Mouse (Mus musculus) ES-Bruce4 (cell line): ENCODE data around the gene Osbpl6. TPM values are rescaled to one million over a fixed set of nuclear protein-coding genes. Genes with fewer than 3 reads are reported as not detected.

Source experiments
- H3K27ac ChIP-seq: 2 replicates; pipeline ENCODE4 v1.5.1; 2012; ENCODE audit warnings: low read length, inconsistent platforms; ENCODE audit not compliant: insufficient read depth
- H3K27me3 ChIP-seq: 2 replicates; pipeline ENCODE4 v1.6.1; 2012; ENCODE audit warnings: mild to moderate bottlenecking, low read length, inconsistent platforms; ENCODE audit not compliant: control insufficient read depth, poor library complexity, insufficient read depth, severe bottlenecking
- H3K36me3 ChIP-seq: 2 replicates; pipeline ENCODE4 v1.6.1; 2012; ENCODE audit warnings: inconsistent platforms, mild to moderate bottlenecking, low read length, moderate library complexity; ENCODE audit not compliant: control insufficient read depth, poor library complexity, insufficient read depth, severe bottlenecking
- H3K4me1 ChIP-seq: one replicate; pipeline ENCODE4 v1.8.1; 2011; ENCODE audit warnings: low read length; ENCODE audit not compliant: control insufficient read depth, insufficient read depth
- H3K4me3 ChIP-seq: 2 replicates; pipeline ENCODE4 v1.5.1; 2011; ENCODE audit warnings: low read depth, mild to moderate bottlenecking, low read length
- H3K9ac ChIP-seq: 2 replicates; pipeline ENCODE4 v1.6.1; 2012; ENCODE audit warnings: low read depth, mild to moderate bottlenecking, inconsistent platforms; ENCODE audit not compliant: poor library complexity, severe bottlenecking
- H3K9me3 ChIP-seq: replicated peaks from 2 replicates; pipeline ENCODE4 v1.6.1; 2012; ENCODE audit warnings: mild to moderate bottlenecking, low read length, inconsistent platforms; ENCODE audit not compliant: control insufficient read depth, poor library complexity, insufficient read depth, severe bottlenecking
- CTCF ChIP-seq: IDR thresholded peaks from one replicate; pipeline ENCODE4 v1.8.1; 2011; ENCODE audit warnings: low read depth, low read length
- EP300 ChIP-seq: IDR thresholded peaks from 2 replicates; pipeline ENCODE4 v1.6.1; 2011; ENCODE audit warnings: low read depth, low read length; ENCODE audit not compliant: insufficient read depth
- POLR2A ChIP-seq: IDR thresholded peaks from one replicate; pipeline ENCODE4 v1.8.1; 2011; ENCODE audit warnings: low read length; ENCODE audit not compliant: insufficient read depth
- polyA plus RNA-seq: library from polyadenylated mRNA; stranded (reverse); fragments of >200 nt; gene quantifications from 2 replicates; pipeline ENCODE4 v1.2.4, GENCODE M21; 2011; ENCODE audit warnings: low read depth; ENCODE audit not compliant: missing spikeins, insufficient read depth, insufficient read length

Osbpl6 gene
- polyA plus RNA-seq, 1 experiment: 6.6 TPM

DNA sequence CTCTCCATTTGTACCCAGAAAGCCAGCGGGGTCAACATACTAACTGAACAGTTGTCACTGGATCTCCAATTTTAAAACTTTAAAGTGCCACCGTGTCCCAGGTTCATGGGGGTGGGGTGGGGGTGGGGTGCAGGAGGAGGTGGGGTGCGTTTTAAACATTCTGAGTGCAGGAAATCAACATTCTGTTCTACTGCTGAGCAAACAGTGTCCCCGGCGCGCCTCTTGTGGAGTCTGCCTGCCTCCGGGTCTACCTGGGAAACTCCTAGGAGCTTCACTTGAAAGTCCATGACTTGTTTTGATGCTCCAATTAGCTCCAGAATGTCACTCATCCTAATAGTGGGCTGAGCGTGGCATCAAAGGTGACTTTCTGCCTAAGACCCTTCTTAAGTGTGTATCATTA is 139.2 kb downstream of the Osbpl6 start:
- Histone ChIP-seq H3K9me3 (no peaks in the 10 kb centered on the region), H3K4me1 (no peaks in the 10 kb centered on the region), H3K27ac (no peak overlapping the region), H3K4me3 (no peak overlapping the region), H3K9ac (no peak overlapping the region), H3K27me3 (no peaks in the 10 kb centered on the region), H3K36me3 (no peaks in the 10 kb centered on the region)
- TF ChIP-seq EP300: no peak
- TF ChIP-seq CTCF: no peak
- TF ChIP-seq POLR2A: no peak

DNA sequence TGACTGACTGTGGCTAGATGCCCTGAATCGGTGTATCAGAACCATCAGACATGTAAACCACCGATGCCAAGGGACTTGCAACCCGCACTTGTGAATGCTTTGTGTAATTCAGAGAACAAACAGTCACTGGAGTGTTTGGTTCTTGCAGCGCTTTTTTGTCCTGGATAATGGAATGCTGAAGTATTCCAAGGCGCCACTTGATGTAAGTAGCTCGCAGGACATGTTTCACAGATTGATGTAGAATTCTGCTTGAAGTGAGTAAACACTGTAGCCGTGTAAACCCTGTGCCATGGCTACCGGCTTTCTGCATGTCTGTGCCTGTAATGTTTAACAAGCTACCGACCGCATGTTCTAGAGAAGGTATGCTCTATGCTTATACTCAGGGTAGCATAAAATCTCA is 141.9 kb downstream of the Osbpl6 start:
- Histone ChIP-seq H3K9ac (no peak overlapping the region), H3K9me3 (no peaks in the 10 kb centered on the region), H3K4me1 (no peaks in the 10 kb centered on the region), H3K4me3 (no peak overlapping the region), H3K36me3 (no peaks in the 10 kb centered on the region), H3K27me3 (no peaks in the 10 kb centered on the region), H3K27ac (no peak overlapping the region)
- TF ChIP-seq EP300: no peak
- TF ChIP-seq POLR2A: no peak
- no peak for TF ChIP-seq CTCF

DNA sequence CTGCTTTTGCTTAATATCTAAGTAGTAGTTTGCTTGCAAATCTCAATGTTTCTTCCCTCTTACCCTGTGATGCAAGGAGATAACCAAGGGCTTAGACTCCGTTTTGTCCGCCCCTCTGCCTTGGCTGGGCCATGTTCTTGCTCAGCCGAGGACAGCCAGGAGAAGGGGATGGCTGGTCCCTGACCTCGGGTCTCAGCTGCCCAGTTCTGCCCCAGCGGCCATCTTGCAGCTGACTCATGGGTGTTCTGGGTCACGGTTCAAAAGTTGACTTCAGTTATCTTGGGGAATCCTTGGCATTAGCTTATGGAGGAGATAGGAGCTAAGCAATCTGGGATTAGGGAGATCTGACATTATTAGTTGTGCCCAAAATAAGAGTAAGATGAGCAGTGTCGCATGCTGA is 142.5 kb downstream of the Osbpl6 start:
- Histone ChIP-seq H3K27ac (no peak overlapping the region), H3K9ac (no peak overlapping the region), H3K4me3 (no peak overlapping the region), H3K36me3 (no peaks in the 10 kb centered on the region), H3K4me1 (no peaks in the 10 kb centered on the region), H3K27me3 (no peaks in the 10 kb centered on the region), H3K9me3 (no peaks in the 10 kb centered on the region)
- TF ChIP-seq EP300 (no peak), CTCF (no peak), POLR2A (no peak)

DNA sequence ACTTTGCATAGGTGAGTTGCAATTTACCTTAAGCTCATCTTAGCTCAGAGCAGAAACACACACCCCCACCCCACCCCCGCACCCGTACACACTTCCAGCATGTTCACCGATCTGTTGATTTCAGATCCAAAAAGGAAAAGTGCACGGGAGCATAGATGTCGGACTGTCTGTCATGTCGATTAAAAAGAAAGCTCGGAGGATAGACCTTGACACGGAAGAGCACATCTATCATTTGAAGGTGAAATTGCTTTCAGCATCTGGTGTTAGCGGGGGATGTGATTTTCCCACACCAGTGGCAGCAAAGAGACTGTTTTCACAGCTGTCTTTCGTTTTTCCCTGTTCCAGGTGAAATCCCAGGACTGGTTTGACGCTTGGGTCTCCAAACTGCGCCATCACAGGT is 143.0 kb downstream of the Osbpl6 start:
- H3K4me3 ChIP-seq: no peak overlapping the region
- H3K4me1 ChIP-seq: no peaks in the 10 kb centered on the region
- H3K9me3 ChIP-seq: no peaks in the 10 kb centered on the region
- no peak overlapping the region for H3K27ac ChIP-seq
- H3K27me3 ChIP-seq: no peaks in the 10 kb centered on the region
- H3K36me3 ChIP-seq: no peaks in the 10 kb centered on the region
- no peak for TF ChIP-seq EP300
- no peak for TF ChIP-seq CTCF
- no peak for TF ChIP-seq POLR2A
- H3K9ac ChIP-seq: no peak overlapping the region

DNA sequence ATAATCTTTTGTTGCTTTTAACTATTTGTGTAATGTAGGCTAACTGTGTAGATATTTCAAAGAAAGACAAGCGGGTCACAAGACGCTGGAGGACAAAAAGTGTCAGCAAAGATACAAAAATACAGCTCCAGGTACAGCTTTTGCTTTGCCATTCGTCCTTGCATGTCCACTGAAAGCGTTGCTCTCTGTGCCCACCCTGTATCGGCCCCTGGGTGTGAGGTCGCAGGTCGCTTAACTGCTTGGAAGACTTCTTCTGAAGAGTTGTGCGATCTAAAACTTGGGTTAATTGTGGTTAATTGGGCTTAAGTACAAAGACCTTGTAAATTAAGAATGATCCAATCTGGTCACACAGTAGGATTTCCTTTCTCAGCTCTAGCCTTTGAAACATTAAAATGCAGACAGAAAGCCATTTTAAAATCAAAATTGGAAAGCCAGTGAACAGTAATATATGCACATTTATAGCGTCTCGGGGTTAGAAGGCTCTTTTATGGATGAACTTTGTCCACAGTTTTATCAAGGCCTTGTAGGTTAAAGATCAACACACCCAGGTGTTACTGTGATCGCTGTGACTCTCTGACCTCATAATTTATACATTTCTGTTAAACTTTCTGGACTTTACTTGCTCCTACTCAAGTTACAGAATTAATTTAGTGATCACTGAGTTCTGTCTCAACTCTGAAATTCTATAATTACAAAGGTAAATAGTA is 149.7 kb downstream of the Osbpl6 start:
- TF ChIP-seq CTCF (no peak), POLR2A (no peak), EP300 (no peak)
- H3K9ac ChIP-seq: no peak overlapping the region
- H3K4me3 ChIP-seq: no peak overlapping the region
- no peak overlapping the region for H3K27ac ChIP-seq
- H3K27me3 ChIP-seq: no peaks in the 10 kb centered on the region
- H3K9me3 ChIP-seq: no peaks in the 10 kb centered on the region
- no peaks in the 10 kb centered on the region for H3K4me1 ChIP-seq
- no peaks in the 10 kb centered on the region for H3K36me3 ChIP-seq

DNA sequence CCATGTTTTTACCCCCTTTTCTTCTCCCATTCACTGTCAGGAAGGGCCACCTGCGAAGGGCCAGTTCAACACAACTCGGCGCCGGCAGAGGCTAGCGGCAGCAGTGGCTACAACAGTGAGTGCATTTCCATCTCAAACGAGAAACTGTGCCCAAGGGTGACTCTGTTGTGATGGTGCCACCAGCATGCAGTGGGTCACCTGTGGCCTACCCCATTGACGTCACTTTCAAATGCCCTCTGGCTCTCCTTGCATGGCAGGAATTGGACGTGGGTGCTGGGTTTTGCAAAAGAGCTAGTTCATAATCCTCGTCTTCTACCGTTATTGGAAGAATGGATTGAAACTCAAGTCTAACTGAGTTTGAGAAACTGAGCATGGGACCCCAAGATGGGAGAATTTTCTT is 153.8 kb downstream of the Osbpl6 start:
- Histone ChIP-seq H3K27me3 (no peaks in the 10 kb centered on the region), H3K36me3 (no peaks in the 10 kb centered on the region), H3K4me3 (no peak overlapping the region), H3K4me1 (no peaks in the 10 kb centered on the region), H3K9ac (no peak overlapping the region), H3K9me3 (no peaks in the 10 kb centered on the region), H3K27ac (no peak overlapping the region)
- TF ChIP-seq EP300 (no peak), POLR2A (no peak), CTCF (no peak)
